Mouse (Mus musculus) hindlimb bud, embryonic 11.5 days (tissue): ENCODE data around the gene Adamtsl1.

Experiments
- DNase-seq: peaks from one replicate; pipeline ENCODE4 v3.0.0-alpha.2; 2012; ENCODE audit warnings: low read depth, low spot score; ENCODE audit errors: extremely low spot score

Adamtsl1 gene

GRCm38 (mm10) chr4:85669735-85670134, 155.8 kb downstream of the Adamtsl1 start:
- DNase-seq, result no peak

DNA sequence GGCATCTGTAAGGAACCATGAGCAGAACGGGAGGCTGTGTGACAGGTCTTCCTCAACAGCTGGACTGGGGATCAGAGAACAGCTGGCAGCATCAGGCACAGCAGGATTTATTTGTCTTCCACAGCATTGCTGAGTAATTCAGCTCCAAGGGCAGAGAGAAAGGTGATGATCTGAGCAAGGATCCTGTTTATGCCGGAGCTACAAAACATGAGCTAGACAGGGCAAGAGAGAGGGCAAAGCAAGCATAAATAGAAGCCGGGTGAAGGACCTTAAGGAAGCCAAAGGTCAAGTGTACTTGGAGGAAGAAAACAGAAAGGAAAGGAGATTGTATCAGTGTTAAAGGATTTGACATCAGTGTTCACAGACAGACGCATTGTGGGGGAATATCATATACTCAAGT, 158.3 kb downstream of the Adamtsl1 start:
- no peak for DNase-seq

- DNase-seq, result no peak
Observed at GRCm38 (mm10) chr4:85677621-85678020, 163.6 kb downstream of the Adamtsl1 start.

DNA sequence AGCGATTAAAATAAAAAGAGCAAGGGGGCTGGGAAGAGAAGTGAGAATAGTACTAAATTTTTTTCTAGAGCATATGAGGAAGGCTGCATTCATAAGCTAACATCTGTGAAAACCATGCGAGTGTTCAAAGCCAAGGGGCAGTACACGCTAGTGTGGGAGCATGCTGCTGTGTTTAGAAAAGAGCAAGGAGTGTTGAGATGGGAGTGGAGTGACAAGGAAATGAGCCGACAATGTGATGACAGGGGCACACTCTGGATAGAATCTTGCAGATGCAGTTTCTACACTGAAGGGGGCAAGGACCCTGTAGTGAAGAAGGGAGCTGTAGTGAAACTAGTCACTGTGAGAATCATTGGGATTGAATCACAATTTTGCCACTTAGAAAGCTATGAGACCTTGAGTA, 172.2 kb downstream of the Adamtsl1 start:
- no peak for DNase-seq

DNA sequence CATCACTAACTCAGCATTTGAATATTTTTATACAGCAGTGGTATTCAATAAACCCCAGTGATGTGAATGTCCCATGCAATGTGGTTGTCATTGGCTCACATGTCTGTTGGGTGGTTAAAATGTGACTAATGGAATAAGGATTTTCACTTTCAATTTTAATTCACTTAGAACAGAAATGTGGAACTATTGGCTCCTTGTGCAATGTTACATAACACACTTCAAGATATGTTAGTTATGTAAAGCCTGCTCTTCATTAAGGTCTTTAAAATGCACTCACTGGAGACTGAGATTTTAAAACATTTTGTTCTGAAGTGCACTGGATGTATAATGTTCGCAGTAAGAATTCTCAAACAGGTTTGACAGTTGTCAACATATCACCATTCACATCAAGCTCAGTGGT, 181.3 kb downstream of the Adamtsl1 start:
- no peak for DNase-seq

- DNase-seq, result no peak
Observed at GRCm38 (mm10) chr4:85707352-85708057, 193.5 kb downstream of the Adamtsl1 start.

DNA sequence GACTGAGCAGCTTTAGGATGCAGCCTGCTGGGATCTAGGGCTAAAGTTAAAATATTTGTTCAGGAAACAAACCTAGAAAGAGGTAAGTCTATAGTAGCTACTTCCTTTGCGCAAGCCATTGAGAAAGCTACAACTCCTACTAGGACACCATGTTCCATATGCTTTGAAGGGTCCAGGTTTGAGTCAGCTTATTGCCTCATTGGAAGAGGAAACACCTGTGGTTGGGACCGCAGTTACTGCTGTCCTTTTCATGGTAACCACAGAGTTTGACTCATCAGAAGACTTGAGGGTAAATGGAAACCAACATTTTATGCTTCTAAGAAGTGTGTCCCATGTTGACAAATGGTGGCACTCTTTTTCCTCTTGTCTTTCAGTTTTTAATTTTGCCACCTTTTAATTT, 195.7 kb downstream of the Adamtsl1 start:
- DNase-seq, result no peak

- no peak for DNase-seq
Observed at GRCm38 (mm10) chr4:85724999-85725398, 211.0 kb downstream of the Adamtsl1 start.

DNA sequence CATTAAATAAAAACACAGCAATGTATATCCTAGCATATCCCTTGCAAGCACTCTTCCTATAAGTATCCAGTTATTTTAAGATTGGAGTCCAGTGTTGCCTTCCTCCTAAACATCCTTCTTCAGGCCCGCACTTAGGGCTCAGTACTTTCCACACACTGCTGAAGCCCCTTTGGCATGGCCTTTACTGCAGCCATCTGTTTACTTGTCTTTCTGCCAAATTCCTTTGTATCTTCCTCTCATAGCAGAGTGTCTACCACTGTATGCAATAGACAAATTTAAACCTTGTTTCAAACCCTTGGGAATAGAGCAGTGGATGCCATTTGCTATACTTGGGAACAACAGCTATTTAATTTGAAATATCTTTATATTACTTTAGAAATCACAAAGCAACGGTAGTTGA, 213.8 kb downstream of the Adamtsl1 start:
- no peak for DNase-seq

- DNase-seq, result no peak
Observed at GRCm38 (mm10) chr4:85728416-85728815, 214.4 kb downstream of the Adamtsl1 start.

GRCm38 (mm10) chr4:85740478-85740877, 226.5 kb downstream of the Adamtsl1 start:
- DNase-seq, result no peak

- DNase-seq, result no peak
Observed at GRCm38 (mm10) chr4:85741825-85742391, 227.9 kb downstream of the Adamtsl1 start.

DNA sequence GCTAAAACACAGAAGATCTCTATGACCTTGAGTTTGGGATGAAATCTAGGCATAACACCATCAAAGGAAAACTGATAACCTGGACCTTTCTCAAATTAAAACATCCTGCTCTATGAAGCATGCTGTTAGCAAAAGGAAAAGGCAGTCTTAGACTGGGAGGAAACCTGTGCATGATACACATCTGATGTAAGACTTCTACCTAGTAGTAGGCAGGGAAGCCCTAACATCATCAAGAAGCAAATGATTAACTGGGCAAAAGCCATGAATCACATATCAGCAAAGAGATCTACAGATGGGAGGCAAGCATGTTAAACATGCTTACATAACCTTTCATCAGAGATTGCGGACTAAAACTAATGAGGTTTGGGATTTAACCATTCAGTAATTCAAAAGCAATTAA, 229.5 kb downstream of the Adamtsl1 start:
- DNase-seq, result no peak

DNA sequence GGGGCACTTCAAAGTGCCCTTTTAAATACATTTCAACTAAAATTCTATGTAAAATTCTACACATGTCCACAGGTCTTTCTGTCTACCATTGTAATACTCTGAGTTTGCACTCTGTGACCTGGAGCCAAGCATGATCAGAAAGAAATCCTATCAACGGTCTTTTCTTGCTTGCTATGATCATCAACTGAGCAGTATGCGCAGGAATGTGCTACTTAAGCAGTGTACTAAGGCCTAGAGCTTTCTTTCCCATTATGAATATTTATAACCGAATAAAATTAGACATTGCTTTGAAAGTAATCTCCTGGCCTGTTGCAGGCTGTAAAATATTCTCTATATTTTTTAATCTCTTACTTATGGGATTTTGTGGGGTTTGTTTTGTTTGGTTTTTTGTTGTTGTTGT, 248.7 kb downstream of the Adamtsl1 start:
- DNase-seq, result no peak

GRCm38 (mm10) chr4:85763161-85764014, 249.4 kb downstream of the Adamtsl1 start:
- no peak for DNase-seq

DNA sequence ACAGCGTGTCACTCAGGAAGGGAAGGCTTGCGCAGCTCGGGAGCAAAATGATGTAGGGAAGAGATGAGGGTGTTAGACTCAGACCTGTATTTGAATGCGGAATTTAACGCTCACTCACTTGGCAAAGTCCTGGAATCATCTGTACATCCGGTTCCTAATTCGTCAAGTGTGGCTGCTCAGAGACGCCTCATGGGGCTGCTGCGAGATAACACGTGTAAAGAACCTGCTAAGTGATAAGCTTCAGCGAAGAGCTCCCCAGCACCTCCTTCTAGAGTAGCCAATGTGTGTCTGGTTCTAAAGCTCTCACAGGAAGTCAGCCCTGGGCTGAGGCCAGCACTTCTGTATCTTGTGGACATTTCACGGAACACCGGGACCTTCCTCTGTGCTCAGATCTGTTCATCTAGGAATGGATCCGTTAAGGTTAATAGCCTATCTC, 250.1 kb downstream of the Adamtsl1 start:
- no peak for DNase-seq

GRCm38 (mm10) chr4:85764476-85764875, 250.5 kb downstream of the Adamtsl1 start:
- no peak for DNase-seq

- no peak for DNase-seq
Observed at GRCm38 (mm10) chr4:85767666-85768065, 253.7 kb downstream of the Adamtsl1 start.

GRCm38 (mm10) chr4:85768107-85768506, 254.1 kb downstream of the Adamtsl1 start:
- DNase-seq, result peak; percentile 49

GRCm38 (mm10) chr4:85782511-85782910, 268.5 kb downstream of the Adamtsl1 start:
- no peak for DNase-seq

- no peak for DNase-seq
Observed at GRCm38 (mm10) chr4:85783768-85784379, 269.9 kb downstream of the Adamtsl1 start.
